Mouse (Mus musculus): ENCODE data around the gene Fbln1. TPM values are rescaled to one million over a fixed set of nuclear protein-coding genes. Genes with fewer than 3 reads are reported as not detected.
A peak's percentile ranks its signal among the peaks of the same experiment; 100 is the strongest.

Gene Fbln1
- polyA plus RNA-seq, 1 experiment = 10.9 TPM

- H3K4me3 ChIP-seq (ENCODE audit: insufficient read depth, low read length) = no peak overlapping the region
- no peak overlapping the region for H3K27ac ChIP-seq (ENCODE audit: insufficient read depth, low read length)
- TF ChIP-seq POLR2A (IDR thresholded peaks at IDR 0.05; ENCODE audit: extremely low read depth, insufficient read depth, low read length) (no peak), CTCF (IDR thresholded peaks at IDR 0.05; ENCODE audit: extremely low read depth, insufficient read depth, low read length) (no peak)
Measured at GRCm38 (mm10) chr15:85298946-85299345, 93.2 kb downstream of the Fbln1 start.

GRCm38 (mm10) chr15:85303241-85303640 lies 97.5 kb downstream of the Fbln1 start:
- H3K4me3 ChIP-seq (ENCODE audit: insufficient read depth, low read length) = no peak overlapping the region
- no peaks in the 10 kb centered on the region for H3K4me1 ChIP-seq (ENCODE audit: control insufficient read depth, insufficient read depth, low read length)
- H3K27ac ChIP-seq (ENCODE audit: insufficient read depth, low read length) = no peak overlapping the region
- no peak for TF ChIP-seq POLR2A (IDR thresholded peaks at IDR 0.05; ENCODE audit: extremely low read depth, insufficient read depth, low read length)
- TF ChIP-seq CTCF (IDR thresholded peaks at IDR 0.05; ENCODE audit: extremely low read depth, insufficient read depth, low read length) = no peak

More at GRCm38 (mm10) chr15:85298946-85299345, 93.2 kb downstream of the Fbln1 start:
- H3K4me1 ChIP-seq (ENCODE audit: control insufficient read depth, insufficient read depth, low read length) = no peaks in the 10 kb centered on the region

- no peak overlapping the region for H3K27ac ChIP-seq (ENCODE audit: insufficient read depth, low read length)
- no peaks in the 10 kb centered on the region for H3K4me1 ChIP-seq (ENCODE audit: control insufficient read depth, insufficient read depth, low read length)
- TF ChIP-seq CTCF (IDR thresholded peaks at IDR 0.05; ENCODE audit: extremely low read depth, insufficient read depth, low read length) = no peak
- no peak for TF ChIP-seq POLR2A (IDR thresholded peaks at IDR 0.05; ENCODE audit: extremely low read depth, insufficient read depth, low read length)
- no peak overlapping the region for H3K4me3 ChIP-seq (ENCODE audit: insufficient read depth, low read length)
Measured at GRCm38 (mm10) chr15:85303976-85304375, 98.2 kb downstream of the Fbln1 start.

- Histone ChIP-seq H3K27ac (ENCODE audit: insufficient read depth, low read length) (no peak overlapping the region), H3K4me3 (ENCODE audit: insufficient read depth, low read length) (no peak overlapping the region), H3K4me1 (ENCODE audit: control insufficient read depth, insufficient read depth, low read length) (no peaks in the 10 kb centered on the region)
- TF ChIP-seq POLR2A (IDR thresholded peaks at IDR 0.05; ENCODE audit: extremely low read depth, insufficient read depth, low read length) (no peak), CTCF (IDR thresholded peaks at IDR 0.05; ENCODE audit: extremely low read depth, insufficient read depth, low read length) (no peak)
Measured at GRCm38 (mm10) chr15:85307061-85307660, 101.4 kb downstream of the Fbln1 start.

GRCm38 (mm10) chr15:85311058-85311657 lies 105.4 kb downstream of the Fbln1 start:
- no peak overlapping the region for H3K27ac ChIP-seq (ENCODE audit: insufficient read depth, low read length)
- no peaks in the 10 kb centered on the region for H3K4me1 ChIP-seq (ENCODE audit: control insufficient read depth, insufficient read depth, low read length)
- H3K4me3 ChIP-seq (ENCODE audit: insufficient read depth, low read length) = no peak overlapping the region
- no peak for TF ChIP-seq POLR2A (IDR thresholded peaks at IDR 0.05; ENCODE audit: extremely low read depth, insufficient read depth, low read length)
- no peak for TF ChIP-seq CTCF (IDR thresholded peaks at IDR 0.05; ENCODE audit: extremely low read depth, insufficient read depth, low read length)

GRCm38 (mm10) chr15:85315378-85316025 lies 109.8 kb downstream of the Fbln1 start:
- H3K4me1 ChIP-seq (ENCODE audit: control insufficient read depth, insufficient read depth, low read length) = no peaks in the 10 kb centered on the region
- H3K4me3 ChIP-seq (ENCODE audit: insufficient read depth, low read length) = no peak overlapping the region
- H3K27ac ChIP-seq (ENCODE audit: insufficient read depth, low read length) = no peak overlapping the region
- TF ChIP-seq POLR2A (IDR thresholded peaks at IDR 0.05; ENCODE audit: extremely low read depth, insufficient read depth, low read length) (no peak), CTCF (IDR thresholded peaks at IDR 0.05; ENCODE audit: extremely low read depth, insufficient read depth, low read length) (peak; percentile 92)

GRCm38 (mm10) chr15:85316342-85317140 lies 110.8 kb downstream of the Fbln1 start:
- Histone ChIP-seq H3K4me3 (ENCODE audit: insufficient read depth, low read length) (no peak overlapping the region), H3K27ac (ENCODE audit: insufficient read depth, low read length) (no peak overlapping the region), H3K4me1 (ENCODE audit: control insufficient read depth, insufficient read depth, low read length) (no peaks in the 10 kb centered on the region)
- TF ChIP-seq CTCF (IDR thresholded peaks at IDR 0.05; ENCODE audit: extremely low read depth, insufficient read depth, low read length) (no peak), POLR2A (IDR thresholded peaks at IDR 0.05; ENCODE audit: extremely low read depth, insufficient read depth, low read length) (no peak)

- H3K4me1 ChIP-seq (ENCODE audit: control insufficient read depth, insufficient read depth, low read length) = no peaks in the 10 kb centered on the region
- no peak overlapping the region for H3K4me3 ChIP-seq (ENCODE audit: insufficient read depth, low read length)
- no peak overlapping the region for H3K27ac ChIP-seq (ENCODE audit: insufficient read depth, low read length)
- TF ChIP-seq CTCF (IDR thresholded peaks at IDR 0.05; ENCODE audit: extremely low read depth, insufficient read depth, low read length) (no peak), POLR2A (IDR thresholded peaks at IDR 0.05; ENCODE audit: extremely low read depth, insufficient read depth, low read length) (no peak)
Measured at GRCm38 (mm10) chr15:85319924-85320668, 114.3 kb downstream of the Fbln1 start.

GRCm38 (mm10) chr15:85323214-85323613 lies 117.5 kb downstream of the Fbln1 start:
- Histone ChIP-seq H3K4me3 (ENCODE audit: insufficient read depth, low read length) (no peak overlapping the region), H3K4me1 (ENCODE audit: control insufficient read depth, insufficient read depth, low read length) (no peaks in the 10 kb centered on the region), H3K27ac (ENCODE audit: insufficient read depth, low read length) (no peak overlapping the region)
- no peak for TF ChIP-seq CTCF (IDR thresholded peaks at IDR 0.05; ENCODE audit: extremely low read depth, insufficient read depth, low read length)
- TF ChIP-seq POLR2A (IDR thresholded peaks at IDR 0.05; ENCODE audit: extremely low read depth, insufficient read depth, low read length) = no peak

Measured in cortical plate, adult 2 months (tissue).